Mouse (Mus musculus) urinary bladder, postnatal 36 days (tissue): ENCODE results near the gene Ier3.

Source experiments
- DNase-seq, 2 experiments: peaks; one replicate each; pipeline ENCODE4 v3.0.0; 2022; ENCODE audit warnings: low spot score in 2 of 2, mixed read lengths in 1 of 2

The Ier3 gene

DNA sequence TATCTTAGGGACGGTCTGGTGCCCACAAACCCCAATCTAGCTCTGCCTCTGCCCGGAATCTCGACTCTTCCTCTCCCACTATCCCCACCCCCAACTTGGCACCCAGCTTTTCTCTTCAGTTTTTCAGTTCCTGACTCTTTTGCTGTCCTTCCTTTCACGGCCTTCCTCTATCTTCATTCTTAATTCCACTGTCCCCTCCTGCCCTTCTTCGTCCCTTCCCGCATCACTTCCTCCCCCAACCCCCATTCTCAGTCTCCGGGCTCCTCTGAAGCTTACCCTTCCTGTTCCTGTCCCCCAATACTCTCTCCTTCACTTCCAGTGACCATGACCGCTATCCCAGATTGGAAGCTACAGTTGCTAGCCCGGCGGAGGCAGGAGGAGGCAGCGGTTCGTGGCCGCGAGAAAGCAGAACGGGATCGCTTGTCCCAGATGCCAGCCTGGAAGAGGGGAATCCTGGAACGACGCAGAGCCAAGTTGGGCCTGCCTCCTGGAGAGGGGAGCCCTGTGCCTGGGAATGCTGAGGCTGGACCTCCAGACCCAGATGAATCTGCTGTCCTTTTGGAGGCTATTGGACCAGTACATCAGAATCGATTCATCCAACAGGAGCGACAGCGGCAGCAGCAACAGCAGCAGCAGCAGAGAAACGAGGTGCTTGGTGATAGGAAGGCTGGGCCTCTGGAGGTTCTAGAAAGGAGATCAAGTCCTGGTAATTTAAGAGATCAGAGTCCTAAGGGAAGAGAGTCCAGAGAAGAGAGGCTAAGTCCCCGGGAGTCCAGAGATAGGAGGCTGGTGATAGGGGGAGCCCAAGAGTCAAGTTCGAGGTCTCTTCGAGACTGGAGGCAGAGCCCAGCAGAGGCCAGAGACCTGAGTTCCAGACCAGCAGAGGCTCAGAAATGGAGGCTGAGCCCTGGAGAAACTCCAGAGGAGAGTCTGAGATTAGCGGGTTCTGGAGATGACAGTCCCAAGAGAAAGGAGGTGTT is 45.7 kb downstream of the Ier3 start:
- DNase-seq = peak; percentile 20 to 39

DNA sequence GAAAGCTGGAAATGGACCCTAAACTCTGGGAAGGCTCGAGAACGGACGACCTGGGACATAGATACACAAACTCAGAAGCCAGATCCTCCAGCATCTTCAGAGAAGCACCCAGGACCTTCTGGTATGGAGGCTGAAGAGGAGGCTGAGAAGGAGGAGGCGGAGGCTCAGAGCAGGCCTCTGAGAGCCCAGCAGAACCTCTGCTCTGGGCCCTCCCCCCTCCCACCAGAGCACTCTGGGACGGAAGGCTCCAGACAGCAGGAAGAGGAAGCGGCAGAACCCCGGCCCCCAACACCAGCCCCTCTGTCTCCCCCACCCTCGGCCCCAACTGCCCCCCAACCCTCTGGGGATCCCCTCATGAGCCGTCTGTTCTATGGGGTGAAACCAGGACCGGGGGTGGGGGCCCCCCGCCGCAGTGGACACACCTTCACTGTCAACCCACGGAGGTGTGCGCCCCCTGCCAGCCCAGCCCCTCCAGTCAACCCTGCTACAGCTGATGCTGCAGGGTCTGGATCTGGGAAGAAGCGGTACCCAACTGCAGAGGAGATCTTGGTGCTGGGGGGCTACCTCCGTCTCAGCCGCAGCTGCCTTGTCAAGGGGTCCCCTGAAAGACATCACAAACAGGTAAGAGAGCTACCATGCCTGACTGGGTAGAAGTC is 46.8 kb downstream of the Ier3 start:
- DNase-seq = no peak

DNA sequence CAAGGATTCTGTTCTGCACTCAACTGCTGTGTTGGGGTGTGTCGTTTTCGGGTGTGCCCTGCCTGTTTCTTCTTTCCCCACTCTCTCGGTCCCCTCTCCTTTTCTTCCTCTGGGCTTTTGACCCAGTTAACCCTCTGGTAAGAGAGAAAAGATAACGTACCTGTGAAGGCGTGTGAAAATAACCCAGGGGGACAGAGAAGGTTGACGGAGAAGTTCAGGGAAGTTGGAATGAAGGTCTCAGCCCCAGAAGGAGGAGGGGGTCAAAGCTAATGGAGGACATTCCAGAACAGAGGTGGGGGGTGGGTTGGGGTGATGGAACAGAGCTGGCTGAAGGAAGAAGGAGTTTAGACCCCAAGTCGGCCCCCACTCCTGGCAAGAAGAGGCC is 47.5 kb downstream of the Ier3 start:
- DNase-seq = no peak

DNA sequence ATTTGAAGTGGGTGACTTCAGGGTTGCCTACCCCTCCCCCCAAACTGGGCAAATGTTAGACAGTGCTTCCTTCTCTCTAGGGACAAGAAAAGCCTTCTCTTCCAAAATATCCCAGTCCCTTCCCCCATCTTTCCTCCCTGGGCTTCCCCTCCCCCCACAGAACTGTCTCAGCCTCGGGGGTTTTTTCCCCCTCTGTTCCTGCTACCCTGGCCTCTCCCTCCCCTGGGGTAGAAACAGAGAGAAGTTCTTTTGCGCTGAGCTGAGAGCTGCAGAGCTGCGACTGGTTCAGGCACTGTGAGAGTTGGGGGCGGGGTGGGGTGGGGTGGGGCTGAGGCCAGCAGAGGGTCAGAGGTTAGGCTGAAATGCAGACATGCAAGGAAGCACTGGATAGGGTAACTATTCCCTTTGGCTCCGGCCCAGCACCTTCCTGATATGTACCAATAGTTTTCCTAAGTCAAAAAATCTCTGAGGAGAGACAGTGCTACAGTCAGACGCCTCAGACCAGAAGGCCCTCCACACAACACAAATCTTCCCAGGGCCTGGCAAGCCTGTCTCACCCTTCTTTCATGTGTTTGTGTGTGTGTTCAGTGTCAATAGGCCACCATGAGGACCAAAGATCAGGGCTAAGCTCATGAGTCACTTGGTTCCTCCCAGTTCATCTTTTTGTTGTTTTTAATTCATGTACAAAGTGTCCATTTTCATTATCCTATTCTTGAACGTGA is 48.0 kb downstream of the Ier3 start:
- DNase-seq = peak; percentile 23 to 50

DNA sequence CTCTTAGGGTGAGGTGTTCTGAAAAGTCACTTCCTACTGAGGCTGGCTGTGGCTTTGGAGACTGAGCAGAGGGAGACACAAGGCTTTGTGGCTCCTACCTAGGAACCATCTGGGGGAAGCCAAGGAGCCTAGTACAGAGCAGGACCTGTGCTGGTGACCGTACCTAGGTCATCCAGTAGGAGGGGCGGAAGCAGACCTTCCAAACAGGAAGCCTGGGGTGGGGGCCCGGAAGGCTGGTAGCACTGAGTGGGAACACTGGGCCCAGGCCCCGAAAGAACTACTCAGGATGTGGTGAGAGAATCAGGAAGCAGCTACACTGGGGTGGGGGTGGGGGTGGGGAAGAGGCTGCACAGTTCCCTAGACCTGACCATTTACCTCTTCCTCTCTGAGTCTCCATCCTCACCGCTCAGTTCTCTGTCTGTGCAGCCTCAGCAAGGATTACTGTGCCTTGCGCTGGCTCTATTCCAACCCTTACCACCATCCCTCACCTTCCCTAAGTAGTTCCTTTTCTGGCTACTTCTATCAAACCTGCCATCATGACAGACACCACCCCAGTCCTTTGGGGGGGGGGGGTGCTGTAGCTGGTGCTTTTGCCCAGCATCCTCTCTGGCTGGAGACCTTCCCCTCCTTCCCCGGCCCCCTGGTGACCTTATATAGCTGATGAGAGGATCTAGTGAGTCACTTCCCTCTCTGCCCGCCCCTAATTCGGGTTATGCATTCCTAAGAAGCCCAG is 48.8 kb downstream of the Ier3 start:
- peak; percentile 23 to 54 for DNase-seq

DNA sequence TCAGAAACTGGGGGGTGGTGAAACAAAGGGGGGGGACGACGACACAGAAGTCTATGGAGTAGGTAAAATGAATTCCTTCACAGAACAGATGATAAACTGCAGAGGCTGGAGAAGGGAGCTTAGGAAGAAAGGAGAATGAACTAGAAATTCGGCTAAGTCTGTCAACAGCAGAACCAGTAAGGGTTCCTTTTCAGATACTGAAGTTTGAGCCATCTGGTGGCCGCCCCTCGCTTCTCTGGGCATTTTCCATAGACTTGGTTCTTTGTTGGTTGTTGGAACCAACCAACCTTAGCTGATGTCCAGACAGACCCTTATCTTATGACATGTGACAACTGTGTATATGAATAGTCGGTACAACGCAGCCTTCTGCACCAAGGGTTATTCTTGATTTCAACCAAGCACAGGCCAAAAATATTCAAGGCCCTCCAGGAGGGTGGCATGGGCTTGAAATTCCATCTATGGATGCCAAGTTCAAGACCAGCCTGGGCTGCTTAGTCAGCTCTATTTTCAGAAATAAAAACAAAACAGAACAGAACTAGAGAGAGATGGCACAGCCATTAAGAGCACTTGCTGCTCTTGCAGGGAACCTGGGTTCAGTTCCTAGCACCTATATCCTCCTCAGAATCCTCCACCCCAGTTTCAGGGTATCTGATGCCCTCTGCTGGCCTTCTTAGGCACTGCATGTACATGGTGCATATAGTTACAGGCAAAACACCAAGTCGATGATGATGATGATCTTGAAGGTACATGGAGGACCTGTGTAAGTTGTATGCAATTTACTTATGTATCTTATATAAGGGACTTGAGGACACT is 49.6 kb downstream of the Ier3 start:
- no peak for DNase-seq
